Mouse (Mus musculus) kidney, embryonic 14.5 days (tissue): ENCODE measurements around the gene Trap1. TPM values are rescaled to one million over a fixed set of nuclear protein-coding genes. Genes with fewer than 3 reads are reported as not detected.
"Not testable (repeated sequence)": the region's sequence is repeated elsewhere in the genome, so short reads cannot be mapped to it uniquely, and the experiment has no call there.

ENCODE experiments used
- ATAC-seq: fragments of 200-750 bp; cut with Nextera tagmentation; 2 replicates; pipeline ENCODE4 v1.8.0; 2017; ENCODE audit warnings: moderate number of reproducible peaks, mild to moderate bottlenecking, moderate TSS enrichment, moderate library complexity; ENCODE audit not compliant: low FRiP score, low TSS enrichment
- H3K27ac ChIP-seq: fragments of 300-500 bp; sonication (generic); 2 replicates; pipeline ENCODE4 v1.5.1; 2014; ENCODE audit warnings: low read depth, mild to moderate bottlenecking, low read length, moderate library complexity, mixed read lengths
- H3K27me3 ChIP-seq: fragments of 300-500 bp; sonication (generic); 2 replicates; pipeline ENCODE4 v1.6.1; 2014; ENCODE audit warnings: mild to moderate bottlenecking, low read length; ENCODE audit not compliant: control insufficient read depth, insufficient read depth
- H3K36me3 ChIP-seq: fragments of 300-500 bp; sonication (generic); 2 replicates; pipeline ENCODE4 v1.6.1; 2014; ENCODE audit warnings: low read length, mixed read lengths; ENCODE audit not compliant: control insufficient read depth, insufficient read depth
- H3K4me1 ChIP-seq: fragments of 300-500 bp; sonication (generic); 2 replicates; pipeline ENCODE4 v1.6.1; 2014; ENCODE audit warnings: low read length, mixed read lengths; ENCODE audit not compliant: control insufficient read depth, insufficient read depth
- H3K4me2 ChIP-seq: fragments of 300-500 bp; sonication (generic); replicated peaks from 2 replicates; pipeline ENCODE4 v1.6.1; 2014; ENCODE audit warnings: low read depth, mild to moderate bottlenecking, low read length
- H3K4me3 ChIP-seq: fragments of 300-500 bp; sonication (generic); 2 replicates; pipeline ENCODE4 v1.5.1; 2014; ENCODE audit warnings: mild to moderate bottlenecking, low read length
- H3K9ac ChIP-seq: fragments of 300-500 bp; sonication (generic); 2 replicates; pipeline ENCODE4 v1.6.1; 2014; ENCODE audit warnings: low read depth, mild to moderate bottlenecking, low read length, moderate library complexity
- H3K9me3 ChIP-seq: fragments of 300-500 bp; sonication (generic); 2 replicates; pipeline ENCODE4 v1.6.1; 2016; ENCODE audit warnings: low read length; ENCODE audit not compliant: control insufficient read depth
- WGBS: fragments of 180-500 bp; shearing (Covaris S2); extraction: QIAGEN DNeasy Blood & Tissue Kit; methylation state at CpG from one replicate; pipeline ENCODE4 v1.1.7; 2014; 5-methylcytosine and 5-hydroxymethylcytosine counted together
- polyA plus RNA-seq: library from polyadenylated mRNA; unstranded; fragments of >200 nt; fragmentation: Nextera tagmentation; extraction: Ambion mirVana; gene quantifications from 2 replicates; pipeline ENCODE4 v1.2.1, GENCODE M21; 2014

Gene Trap1
- polyA plus RNA-seq, 1 experiment from 2014 or later, result 116 TPM

- ATAC-seq, H3K4me3 ChIP-seq, H3K9me3 ChIP-seq, H3K4me2 ChIP-seq, H3K9ac ChIP-seq, H3K27me3 ChIP-seq, H3K27ac ChIP-seq: not testable (repeated sequence)
- peaks cover 26% of the 10 kb centered on the region for H3K36me3 ChIP-seq
- 70% methylated on average over 3 of the region's 3 CpGs for WGBS
- H3K4me1 ChIP-seq, result peaks cover 11% of the 10 kb centered on the region; the same call in 1 of the 2 replicates
These were observed 2.8 kb upstream of the Trap1 start for GRCm38 (mm10) chr16:4080419-4080818.

- Histone ChIP-seq H3K27ac (no peak overlapping the region), H3K4me3 (no peak overlapping the region), H3K4me2 (no peak overlapping the region), H3K9ac (no peak overlapping the region), H3K9me3 (no peaks in the 10 kb centered on the region), H3K4me1 (peaks cover 11% of the 10 kb centered on the region; the same call in 1 of the 2 replicates), H3K27me3 (no peaks in the 10 kb centered on the region), H3K36me3 (peaks cover 19% of the 10 kb centered on the region)
- no peak for ATAC-seq
- WGBS, result 75% methylated on average over 1 of the region's 1 CpGs
These were observed 2.0 kb upstream of the Trap1 start for GRCm38 (mm10) chr16:4079656-4080055.

GRCm38 (mm10) chr16:4078302-4078701, 675 bp upstream of the Trap1 start:
- not testable (repeated sequence) for ATAC-seq, H3K27me3 ChIP-seq, H3K9ac ChIP-seq, H3K27ac ChIP-seq, H3K9me3 ChIP-seq
- Histone ChIP-seq H3K4me2 (peak overlapping the region; percentile 43), H3K36me3 (peaks cover 10% of the 10 kb centered on the region), H3K4me3 (peak overlapping the region; percentile 91), H3K4me1 (peaks cover 11% of the 10 kb centered on the region; the same call in 1 of the 2 replicates)
- 72% methylated on average over 10 of the region's 10 CpGs for WGBS

GRCm38 (mm10) chr16:4074836-4075235, 2.8 kb downstream of the Trap1 start:
- H3K4me3 ChIP-seq, result no peak overlapping the region

GRCm38 (mm10) chr16:4074297-4074696, 3.3 kb downstream of the Trap1 start:
- 59% methylated on average over 6 of the region's 6 CpGs for WGBS
- no peak overlapping the region for H3K4me3 ChIP-seq
- no peaks in the 10 kb centered on the region for H3K27me3 ChIP-seq
- H3K4me2 ChIP-seq, result no peak overlapping the region
- no peak overlapping the region for H3K9ac ChIP-seq
- no peaks in the 10 kb centered on the region for H3K9me3 ChIP-seq
- peaks cover 11% of the 10 kb centered on the region; the same call in 1 of the 2 replicates for H3K4me1 ChIP-seq
- ATAC-seq, result no peak
- H3K27ac ChIP-seq, result no peak overlapping the region
- no peaks in the 10 kb centered on the region for H3K36me3 ChIP-seq

More at GRCm38 (mm10) chr16:4074836-4075235, 2.8 kb downstream of the Trap1 start:
- Histone ChIP-seq H3K27me3 (no peaks in the 10 kb centered on the region), H3K27ac (no peak overlapping the region), H3K36me3 (no peaks in the 10 kb centered on the region), H3K9ac (no peak overlapping the region), H3K4me1 (peaks cover 11% of the 10 kb centered on the region; the same call in 1 of the 2 replicates), H3K9me3 (no peaks in the 10 kb centered on the region), H3K4me2 (no peak overlapping the region)
- 82% methylated on average over 3 of the region's 3 CpGs for WGBS
- ATAC-seq, result no peak

- ATAC-seq, result peak; percentile 39; the same call in 1 of the 2 replicates
- no peaks in the 10 kb centered on the region for H3K9me3 ChIP-seq
These were observed 9.0 kb downstream of the Trap1 start for GRCm38 (mm10) chr16:4068588-4068987.

GRCm38 (mm10) chr16:4064945-4065344, 12.7 kb downstream of the Trap1 start:
- no peaks in the 10 kb centered on the region for H3K9me3 ChIP-seq
- H3K27ac ChIP-seq, result no peak overlapping the region
- H3K4me2 ChIP-seq, result no peak overlapping the region
- peaks cover 77% of the 10 kb centered on the region for H3K36me3 ChIP-seq
- H3K9ac ChIP-seq, result no peak overlapping the region
- H3K4me1 ChIP-seq, result no peaks in the 10 kb centered on the region
- WGBS, result 96% methylated on average over 4 of the region's 4 CpGs
- ATAC-seq, result no peak
- H3K4me3 ChIP-seq, result no peak overlapping the region
- H3K27me3 ChIP-seq, result no peaks in the 10 kb centered on the region

More at GRCm38 (mm10) chr16:4068588-4068987, 9.0 kb downstream of the Trap1 start:
- Histone ChIP-seq H3K9ac (no peak overlapping the region), H3K27ac (no peak overlapping the region), H3K4me2 (no peak overlapping the region), H3K4me1 (no peaks in the 10 kb centered on the region), H3K4me3 (no peak overlapping the region), H3K27me3 (no peaks in the 10 kb centered on the region), H3K36me3 (peaks cover 44% of the 10 kb centered on the region)
- WGBS, result 60% methylated on average over 8 of the region's 8 CpGs

GRCm38 (mm10) chr16:4053811-4054210, 23.8 kb downstream of the Trap1 start:
- no peak overlapping the region for H3K27ac ChIP-seq
- no peak for ATAC-seq
- no peak overlapping the region for H3K4me2 ChIP-seq
- no peaks in the 10 kb centered on the region for H3K27me3 ChIP-seq
- no peak overlapping the region for H3K9ac ChIP-seq
- H3K4me1 ChIP-seq, result no peaks in the 10 kb centered on the region
- 85% methylated on average over 3 of the region's 3 CpGs for WGBS
- no peaks in the 10 kb centered on the region for H3K9me3 ChIP-seq
- no peak overlapping the region for H3K4me3 ChIP-seq
- H3K36me3 ChIP-seq, result peaks cover 86% of the 10 kb centered on the region

GRCm38 (mm10) chr16:4052601-4053000, 25.0 kb downstream of the Trap1 start:
- Histone ChIP-seq H3K4me1 (no peaks in the 10 kb centered on the region), H3K9me3 (no peaks in the 10 kb centered on the region), H3K4me2 (no peak overlapping the region), H3K36me3 (peaks cover 86% of the 10 kb centered on the region), H3K4me3 (no peak overlapping the region), H3K9ac (no peak overlapping the region), H3K27ac (no peak overlapping the region), H3K27me3 (no peaks in the 10 kb centered on the region)
- WGBS, result 96% methylated on average over 4 of the region's 4 CpGs
- ATAC-seq, result no peak
